Mouse (Mus musculus) brain, adult 2 months (tissue): ENCODE results near the gene Cerkl.

Source experiments
- DNase-seq: peaks from one replicate; pipeline ENCODE4 v3.0.0; 2011; ENCODE audit warnings: low read depth, low spot score

The Cerkl gene

GRCm38 (mm10) chr2:79378346-79379086, 78.1 kb downstream of the Cerkl start:
- peak; percentile 67 for DNase-seq

DNA sequence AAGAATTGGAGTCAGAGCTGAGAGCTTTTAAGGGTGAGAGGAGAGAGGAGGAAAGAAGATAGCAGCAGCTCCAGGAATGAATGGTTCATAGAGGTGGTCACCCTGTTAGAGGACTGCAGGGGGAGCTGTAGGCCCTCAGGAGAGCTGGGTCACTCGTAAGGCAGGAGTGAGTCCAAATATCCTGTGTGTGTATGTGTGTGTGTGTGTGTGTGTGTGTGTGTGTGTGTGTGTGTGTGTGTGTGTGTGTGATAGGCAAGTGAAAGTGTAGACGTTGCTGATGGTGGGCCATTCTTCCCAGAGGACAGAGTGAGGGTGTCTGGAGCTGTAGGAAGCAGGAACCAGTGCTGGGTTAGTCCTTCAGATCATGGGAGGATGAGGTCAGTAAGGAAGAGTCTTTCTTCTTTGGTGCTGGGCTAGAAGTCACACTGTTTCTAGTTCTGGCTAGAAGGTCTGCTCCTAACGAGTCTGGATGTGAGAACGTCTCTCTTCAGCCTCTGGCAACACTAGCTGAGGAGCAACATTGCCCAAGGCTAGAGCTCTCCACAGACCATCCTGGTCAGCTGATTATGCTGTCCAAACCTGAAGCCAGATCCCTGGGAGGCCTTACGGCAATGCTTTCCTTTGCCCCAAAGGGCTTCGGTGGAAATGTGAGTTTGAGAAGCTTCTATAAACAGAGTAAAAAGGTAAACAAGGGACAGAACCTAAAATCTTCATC, 83.9 kb downstream of the Cerkl start:
- DNase-seq = peak; percentile 90

GRCm38 (mm10) chr2:79372154-79372467, 84.5 kb downstream of the Cerkl start:
- DNase-seq = no peak

- no peak for DNase-seq
Observed at GRCm38 (mm10) chr2:79371326-79372153, 85.0 kb downstream of the Cerkl start.

- DNase-seq = peak; percentile 51
Observed at GRCm38 (mm10) chr2:79370711-79371312, 85.8 kb downstream of the Cerkl start.

DNA sequence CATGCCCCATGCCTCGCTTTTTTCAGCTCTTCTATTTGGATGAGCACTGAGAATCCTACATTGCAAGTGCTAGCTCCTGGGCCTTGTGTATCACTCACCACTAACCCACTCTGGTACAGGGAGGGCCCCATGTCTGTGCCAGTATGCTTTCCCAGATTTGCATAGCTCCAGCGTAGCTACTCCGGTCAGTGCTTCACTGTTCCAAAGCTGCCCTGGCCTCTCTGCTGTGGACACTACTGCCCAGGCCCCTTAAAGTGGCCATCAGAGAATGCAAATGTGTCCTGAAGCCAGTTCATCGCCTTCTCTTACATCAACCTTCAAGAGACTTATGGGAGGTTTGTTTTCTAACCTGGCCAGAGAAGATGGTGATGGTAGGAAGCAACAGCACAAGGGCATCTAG, 86.7 kb downstream of the Cerkl start:
- DNase-seq = no peak

DNA sequence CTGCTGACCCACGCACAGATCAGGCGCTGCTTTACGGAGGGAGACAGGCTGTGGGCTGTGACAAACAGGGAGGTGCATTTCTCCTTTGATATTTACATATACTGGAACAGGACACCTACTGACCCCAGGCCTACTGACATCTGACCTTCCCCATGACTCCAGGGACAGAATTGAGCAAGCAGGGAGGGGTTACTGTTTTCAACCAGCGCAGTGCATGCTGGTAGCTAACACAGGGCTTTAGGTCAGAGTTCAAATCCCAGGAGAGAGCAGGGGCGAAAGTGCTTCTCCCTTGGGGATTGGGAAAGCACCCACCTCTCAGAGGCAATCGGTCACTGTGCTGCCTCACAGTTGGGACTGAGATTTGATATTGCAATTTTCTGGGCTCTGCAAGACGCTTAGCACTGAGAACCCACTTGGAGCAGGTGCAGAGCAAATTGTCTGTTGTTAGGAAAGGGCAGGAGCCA, 87.5 kb downstream of the Cerkl start:
- DNase-seq = no peak

DNA sequence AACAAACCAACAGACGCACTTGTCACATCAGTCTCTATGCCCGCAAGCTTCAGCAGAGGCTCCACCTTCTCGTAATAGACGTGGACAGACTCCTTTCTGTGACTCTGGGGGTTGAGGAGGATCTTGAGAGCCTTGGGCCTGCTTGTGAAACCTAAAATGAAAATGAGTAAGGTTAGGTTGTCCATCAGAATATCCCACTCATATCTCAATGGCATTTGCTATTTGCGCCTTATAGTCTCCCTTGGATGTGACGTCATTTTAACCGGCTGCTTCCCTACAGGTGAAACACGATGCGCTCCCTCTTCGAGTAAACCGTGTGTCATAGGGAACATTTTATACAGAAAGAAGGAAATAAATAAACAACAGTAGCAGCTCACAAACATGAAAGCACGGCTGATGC, 87.9 kb downstream of the Cerkl start:
- DNase-seq = no peak

DNA sequence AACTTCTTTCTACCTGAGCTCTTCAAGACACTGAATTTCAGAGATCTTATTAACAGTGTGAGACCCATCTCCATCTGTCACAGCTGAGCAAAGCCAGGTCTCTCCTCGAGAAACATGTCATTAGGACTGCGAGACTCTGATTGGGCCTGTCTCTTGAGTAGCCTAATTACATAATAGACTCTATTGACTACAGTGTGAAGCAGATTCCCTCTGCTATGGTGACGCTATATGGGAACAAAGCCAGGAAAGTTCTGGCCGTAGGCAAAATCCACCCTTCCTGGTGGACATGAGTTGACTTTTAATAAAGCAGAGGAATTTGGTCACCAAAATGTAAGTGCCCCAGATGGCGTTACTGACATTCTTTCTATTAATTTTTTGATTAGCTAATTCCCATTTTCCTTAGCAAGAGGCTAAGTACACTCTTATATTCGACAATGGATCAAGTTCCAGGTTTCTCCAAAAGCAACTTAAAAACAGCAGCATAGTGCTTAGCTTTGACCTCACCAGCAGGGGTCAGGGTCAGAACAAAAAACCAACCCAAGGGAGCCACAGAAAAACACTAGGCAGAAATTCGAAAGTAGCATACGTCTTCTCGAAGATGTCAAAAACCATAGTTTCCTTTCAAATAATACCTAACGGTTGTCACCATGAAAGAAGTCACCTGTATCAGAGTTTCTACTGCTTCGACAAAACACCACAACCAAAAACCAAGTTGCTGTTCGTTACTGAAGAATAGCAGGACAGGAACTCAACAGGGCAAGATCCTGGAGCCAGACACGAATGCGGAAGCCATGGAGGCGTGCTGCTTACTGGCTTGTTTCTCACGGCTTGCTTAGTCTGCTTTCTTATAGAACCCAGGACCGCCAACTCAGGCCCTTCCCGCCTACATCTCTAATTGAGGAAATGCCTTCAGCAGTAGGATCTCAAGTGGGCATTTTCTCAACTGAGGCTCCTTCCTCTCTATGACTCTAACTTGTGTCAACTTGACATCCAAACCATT, 88.8 kb downstream of the Cerkl start:
- DNase-seq = peak; percentile 59

- no peak for DNase-seq
Observed at GRCm38 (mm10) chr2:79363920-79364319, 92.7 kb downstream of the Cerkl start.

- DNase-seq = peak; percentile 64
Observed at GRCm38 (mm10) chr2:79362029-79362428, 94.6 kb downstream of the Cerkl start.

DNA sequence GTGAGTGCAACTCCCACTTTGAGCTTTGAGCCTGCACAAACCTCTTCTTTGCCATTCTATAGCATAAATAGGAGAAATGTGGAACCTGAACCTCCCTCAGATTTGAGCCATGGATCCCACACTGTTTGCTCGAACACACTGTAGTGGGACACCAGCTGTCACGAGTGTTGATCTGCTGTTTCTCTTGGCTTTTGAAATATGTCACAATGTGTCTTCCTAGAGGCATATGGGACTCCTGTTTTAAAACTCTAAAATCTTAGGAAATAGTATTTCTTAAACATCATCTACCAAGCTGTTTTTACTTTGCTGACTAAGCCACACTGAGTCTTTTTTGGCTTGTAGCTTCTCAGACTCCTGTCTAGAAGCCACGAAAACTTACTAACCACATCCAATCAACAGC, 98.8 kb downstream of the Cerkl start:
- peak; percentile 70 for DNase-seq

- DNase-seq = peak; percentile 73
Observed at GRCm38 (mm10) chr2:79354773-79355172, 101.8 kb downstream of the Cerkl start.

- DNase-seq = no peak
Observed at GRCm38 (mm10) chr2:79352100-79352802, 104.3 kb downstream of the Cerkl start.

DNA sequence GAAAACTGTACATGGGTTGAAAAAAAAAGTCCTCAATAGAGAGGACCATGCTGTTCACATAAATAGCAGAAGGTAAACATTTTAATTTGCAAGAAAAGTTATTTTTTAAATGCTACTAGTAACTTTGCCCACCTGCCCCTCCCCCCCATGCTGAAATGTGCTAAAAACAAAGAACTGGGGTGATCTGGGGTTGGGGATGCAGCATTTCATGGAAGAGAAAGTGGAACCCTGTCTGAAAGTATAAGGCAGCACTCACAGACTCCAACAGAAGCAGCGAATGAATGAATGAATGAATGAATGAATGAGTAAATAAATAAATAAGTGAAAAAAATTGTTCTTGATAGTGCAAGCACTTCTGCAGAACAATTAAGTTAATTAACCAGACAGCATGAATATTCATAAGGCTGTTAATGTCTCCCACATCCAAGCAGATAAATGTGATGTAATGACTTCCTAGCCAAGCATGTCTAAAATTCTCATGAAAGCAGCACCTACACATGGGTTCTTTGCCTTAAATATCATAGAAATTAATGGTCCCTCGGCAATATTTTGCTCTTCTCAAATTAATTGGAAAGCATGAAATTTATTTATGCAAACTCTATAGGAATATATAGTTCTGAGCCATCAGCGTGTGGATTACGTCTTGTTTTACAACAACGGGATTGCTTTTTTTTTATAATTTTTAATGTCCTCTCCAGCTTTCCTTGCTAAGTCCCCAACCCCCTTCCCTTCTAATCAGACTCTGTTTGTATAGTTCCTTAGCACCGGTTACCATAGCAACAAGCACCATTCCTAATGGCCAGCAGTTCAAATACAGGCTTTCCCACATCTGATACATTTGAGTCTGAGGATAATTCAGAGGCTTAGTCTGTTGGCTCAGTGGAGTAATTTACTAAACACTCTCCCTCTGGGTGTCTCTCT, 105.1 kb downstream of the Cerkl start:
- DNase-seq = no peak

DNA sequence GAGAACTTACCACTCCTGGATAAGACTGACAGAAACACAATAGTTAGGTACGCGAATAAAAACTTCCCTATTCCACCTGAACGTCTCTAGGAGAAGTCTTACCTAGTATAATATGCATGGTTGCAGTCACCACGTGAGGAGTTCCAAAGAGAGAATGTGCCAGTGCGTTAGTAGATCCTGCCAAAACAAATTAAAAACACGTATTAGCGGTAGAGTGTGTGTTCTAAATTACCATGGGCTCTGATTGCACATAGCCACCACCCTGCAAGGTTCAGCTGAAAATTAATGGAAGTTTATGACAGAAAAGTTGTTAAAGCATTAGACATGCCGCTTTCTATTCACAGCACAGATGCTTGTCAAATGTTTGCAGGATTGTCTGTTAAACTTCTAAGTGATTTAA, 113.5 kb downstream of the Cerkl start:
- DNase-seq = no peak

DNA sequence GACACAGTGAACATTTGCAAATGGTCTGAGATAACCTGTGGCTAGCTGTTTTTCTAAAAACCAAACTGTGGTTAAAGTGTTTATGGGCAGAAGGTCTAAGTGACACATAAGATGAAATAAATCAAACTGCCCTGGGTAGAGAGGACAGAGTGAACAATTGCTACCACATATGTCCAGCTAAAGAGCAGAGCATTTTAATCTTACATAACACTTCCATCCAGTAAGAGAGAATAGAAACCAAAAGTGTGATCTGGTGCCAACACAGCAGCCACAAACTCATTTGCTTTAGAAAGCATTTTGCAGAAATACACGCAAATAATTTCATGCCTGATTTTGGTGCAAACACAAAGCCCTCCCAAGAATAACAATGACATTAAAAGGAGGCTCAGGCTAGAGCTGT, 117.6 kb downstream of the Cerkl start:
- DNase-seq = peak; percentile 6

- peak; percentile 46 for DNase-seq
Observed at GRCm38 (mm10) chr2:79336141-79336540, 120.4 kb downstream of the Cerkl start.

GRCm38 (mm10) chr2:79334661-79335060, 121.9 kb downstream of the Cerkl start:
- no peak for DNase-seq
